Mouse (Mus musculus): ENCODE results near the gene Sptbn4. TPM values are rescaled to one million over a fixed set of nuclear protein-coding genes. Genes with fewer than 3 reads are reported as not detected.

Sptbn4 gene
- total RNA-seq, 2 experiments from 2014 or later, result 0.08 to 0.42 TPM

GRCm38 (mm10) chr7:27476098-27476635 lies 28.7 kb upstream of the Sptbn4 start:
- intact Hi-C loops (cut with DNase I), result loop anchor here (5.0 kb wide), 1 partner anchor 51 kb away; no protein-coding TSS in a partner anchor
- DNase-seq (ENCODE audit: low spot score), result no peak

GRCm38 (mm10) chr7:27475596-27475995 lies 28.1 kb upstream of the Sptbn4 start:
- intact Hi-C loops (cut with DNase I), result loop anchor here (5.0 kb wide), 1 partner anchor 52 kb away; no protein-coding TSS in a partner anchor
- no peak for DNase-seq (ENCODE audit: low spot score)

DNA sequence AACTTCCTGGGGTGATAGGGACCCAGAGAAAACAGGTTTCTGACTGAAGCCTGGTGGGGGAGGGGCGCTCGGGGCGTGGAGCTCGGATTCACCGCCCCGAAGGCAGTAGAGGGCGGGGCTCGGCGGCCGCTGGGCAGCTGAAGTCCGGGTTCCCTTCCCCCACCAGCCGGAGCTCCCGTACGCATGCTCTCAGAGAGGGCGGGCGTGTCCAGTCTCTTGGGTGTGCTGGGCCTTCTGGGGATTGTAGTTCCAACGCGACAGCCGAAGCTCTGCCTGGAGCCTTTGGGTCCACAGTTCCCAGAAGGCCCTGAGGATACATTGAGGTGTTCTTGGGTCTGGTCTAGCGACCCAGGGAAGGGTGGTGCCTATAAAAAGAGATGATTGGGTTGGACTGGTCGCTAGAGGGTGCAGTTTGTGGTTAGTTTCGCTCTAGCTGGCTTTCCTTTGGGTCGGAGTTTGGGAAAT lies 27.0 kb upstream of the Sptbn4 start:
- intact Hi-C loops (cut with DNase I), result no loop called here
- DNase-seq (ENCODE audit: low spot score), result peak; percentile 98

- intact Hi-C loops (cut with DNase I), result loop anchor here (2.0 kb wide), 1 partner anchor 25 kb away; no protein-coding TSS in a partner anchor
- no peak for DNase-seq (ENCODE audit: low spot score)
Observed at GRCm38 (mm10) chr7:27473835-27474489, 26.5 kb upstream of the Sptbn4 start.

- DNase-seq (ENCODE audit: low spot score), result peak; percentile 99
- intact Hi-C loops (cut with DNase I), result loop anchor here (2.0 kb wide), 1 partner anchor 24 kb away; no protein-coding TSS in a partner anchor
Observed at GRCm38 (mm10) chr7:27473156-27473834, 25.8 kb upstream of the Sptbn4 start, which contains the start of gene Sertad3. TSS of gene Sertad3 (plus strand) at chr7:27473768.

DNA sequence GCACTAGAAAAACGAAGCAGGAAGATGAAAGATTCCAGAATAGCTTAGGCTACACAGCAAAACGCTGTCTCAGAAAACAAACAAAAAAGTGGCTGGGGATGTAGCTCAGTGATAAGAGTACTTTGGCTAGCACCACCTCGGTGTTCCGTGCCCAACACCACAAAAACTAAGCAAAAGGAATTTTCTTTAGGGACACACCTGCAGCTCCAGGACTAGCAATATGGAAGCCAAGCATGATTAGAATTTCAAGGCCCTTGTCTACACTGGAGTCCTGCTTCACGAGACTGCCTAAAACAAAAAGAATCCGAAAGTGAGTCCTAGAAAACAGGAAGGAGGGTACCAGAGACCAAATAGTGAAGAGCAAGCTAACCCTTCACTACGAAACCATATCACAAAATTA lies 25.1 kb upstream of the Sptbn4 start:
- intact Hi-C loops (cut with DNase I), result loop anchor here (2.0 kb wide), 1 partner anchor 24 kb away; no protein-coding TSS in a partner anchor
- no peak for DNase-seq (ENCODE audit: low spot score)

DNA sequence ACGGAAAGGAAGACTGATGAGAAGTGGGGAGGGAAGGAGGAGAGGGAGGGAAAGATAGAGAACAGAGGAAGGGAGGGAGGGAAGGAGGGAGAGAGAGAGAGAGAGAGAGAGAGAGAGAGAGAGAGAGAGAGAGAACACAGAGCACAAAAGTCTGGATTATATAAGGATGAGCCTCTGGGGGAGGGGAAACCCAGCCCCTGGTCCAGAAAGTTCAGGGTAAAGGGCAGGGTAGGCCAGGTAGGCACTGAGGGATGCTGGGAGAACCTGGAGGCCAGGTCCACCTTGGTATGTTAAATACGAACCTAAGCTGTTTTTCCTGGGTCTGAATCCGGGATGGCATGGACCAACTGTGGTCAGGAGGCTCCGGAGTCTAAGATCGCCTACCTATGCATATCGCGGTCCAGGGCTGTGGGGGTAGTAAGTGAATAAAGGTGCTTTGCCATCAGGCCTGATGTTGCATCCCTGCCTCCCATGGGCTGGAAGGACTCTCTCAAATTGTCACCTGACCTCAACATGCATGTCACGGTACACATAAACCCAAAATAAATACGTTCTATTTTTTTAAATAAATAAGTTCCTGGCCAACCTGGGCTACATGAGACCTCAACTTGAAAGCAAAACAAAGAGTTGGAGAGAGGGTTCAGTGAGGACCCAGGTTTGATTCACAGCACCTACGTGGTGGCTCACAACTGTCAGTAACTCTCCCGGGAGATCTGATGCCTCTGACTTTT lies 24.1 kb upstream of the Sptbn4 start:
- intact Hi-C loops (cut with DNase I), result loop anchor here (2.0 kb wide), 1 partner anchor 23 kb away; no protein-coding TSS in a partner anchor
- no peak for DNase-seq (ENCODE audit: low spot score)

DNA sequence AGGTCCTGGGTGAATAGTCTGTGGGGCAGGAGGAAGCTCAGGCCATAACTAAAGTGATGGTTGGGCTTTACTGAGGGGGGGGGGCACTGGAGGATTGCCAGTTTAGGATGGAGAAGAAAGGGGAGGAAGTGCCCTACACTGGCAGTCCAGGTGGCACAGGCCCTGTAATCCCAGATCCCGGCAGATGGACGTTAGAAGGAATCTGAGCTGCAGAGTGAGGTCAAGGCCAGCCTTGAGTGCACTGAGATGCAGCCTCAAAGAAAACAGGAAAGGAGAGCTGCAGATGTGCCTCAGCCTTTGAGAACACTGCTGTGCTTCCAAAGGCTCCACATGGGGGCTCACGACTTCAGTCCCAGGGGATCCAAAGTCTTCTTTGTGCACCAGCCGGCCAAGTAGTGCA lies 20.2 kb upstream of the Sptbn4 start:
- DNase-seq (ENCODE audit: low spot score), result no peak
- intact Hi-C loops (cut with DNase I), result no loop called here

DNA sequence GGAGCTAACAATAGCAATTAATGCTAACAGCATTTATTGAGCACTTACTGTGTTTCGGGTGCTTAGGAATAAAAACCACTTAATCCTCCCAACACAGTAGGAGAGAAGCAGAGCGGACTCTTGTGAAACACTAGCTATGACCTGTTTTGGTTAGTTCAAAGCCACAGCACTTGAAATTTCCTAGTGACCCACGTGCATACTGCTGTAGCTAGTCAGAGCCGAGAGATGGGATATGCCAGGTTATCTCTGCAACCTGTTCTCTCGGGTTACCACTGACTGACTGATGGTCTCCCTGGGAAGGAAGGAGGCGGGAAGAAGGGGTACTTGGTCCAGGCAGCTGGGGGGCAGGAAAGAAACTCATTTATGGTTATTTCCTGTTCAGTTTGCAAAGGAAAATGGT lies 13.0 kb upstream of the Sptbn4 start:
- intact Hi-C loops (cut with DNase I), result no loop called here
- no peak for DNase-seq (ENCODE audit: low spot score)

DNA sequence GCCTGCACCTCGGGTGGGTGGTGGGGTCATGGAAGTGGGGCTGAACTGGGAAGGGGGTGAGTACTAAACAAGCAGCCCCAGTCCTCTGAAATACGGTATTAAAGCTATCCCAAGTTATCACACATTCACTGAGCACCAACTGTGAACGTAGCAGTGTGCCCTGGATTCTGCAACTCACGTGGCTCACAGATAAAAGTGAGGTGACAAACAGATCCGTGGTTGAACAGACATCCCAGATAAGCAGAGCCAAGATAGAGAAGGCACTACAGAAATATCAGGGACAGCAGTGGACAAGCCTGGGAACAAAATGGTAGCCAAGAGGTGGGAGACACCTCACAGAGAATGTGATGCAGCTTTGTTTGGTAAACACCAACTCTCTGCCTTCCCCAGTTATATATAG lies 12.2 kb upstream of the Sptbn4 start:
- intact Hi-C loops (cut with DNase I), result no loop called here
- no peak for DNase-seq (ENCODE audit: low spot score)

GRCm38 (mm10) chr7:27458614-27459013 lies 11.1 kb upstream of the Sptbn4 start:
- no peak for DNase-seq (ENCODE audit: low spot score)
- intact Hi-C loops (cut with DNase I), result no loop called here

- DNase-seq (ENCODE audit: low spot score), result no peak
Observed at GRCm38 (mm10) chr7:27455273-27455672, 7.8 kb upstream of the Sptbn4 start.

DNA sequence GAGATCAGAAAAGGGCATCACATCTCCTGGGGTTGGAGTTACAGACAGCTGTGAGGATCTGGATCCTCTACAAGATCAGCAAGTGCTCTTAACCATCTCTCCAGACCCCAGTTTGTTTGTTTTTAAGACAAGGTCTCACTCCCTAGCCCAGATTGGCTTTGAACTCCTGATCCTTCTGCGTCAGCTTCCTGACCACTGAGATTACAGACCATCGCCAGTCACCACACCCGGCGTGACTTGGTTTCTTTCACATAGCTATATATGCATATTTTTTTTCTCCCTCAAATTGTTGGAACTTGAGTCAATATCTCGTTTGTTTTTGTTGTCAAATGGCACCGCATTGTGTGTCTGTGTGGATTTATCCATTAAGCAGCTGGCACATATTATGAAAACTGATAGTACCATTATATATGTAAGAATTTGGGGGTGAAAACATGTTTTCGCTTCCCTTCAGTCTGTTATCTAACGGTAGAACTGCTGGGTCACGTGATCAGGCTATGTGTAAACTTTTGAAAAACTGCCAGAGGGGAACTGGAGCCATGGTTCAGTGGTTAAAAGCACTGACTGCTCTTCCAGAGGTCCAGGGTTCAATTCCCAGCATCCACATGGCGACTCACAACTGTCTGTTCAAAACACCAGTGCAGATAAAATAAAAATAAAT lies 7.1 kb upstream of the Sptbn4 start:
- no peak for DNase-seq (ENCODE audit: low spot score)
- intact Hi-C loops (cut with DNase I), result no loop called here

More at GRCm38 (mm10) chr7:27455273-27455672, 7.8 kb upstream of the Sptbn4 start:
- intact Hi-C loops (cut with DNase I), result no loop called here

DNA sequence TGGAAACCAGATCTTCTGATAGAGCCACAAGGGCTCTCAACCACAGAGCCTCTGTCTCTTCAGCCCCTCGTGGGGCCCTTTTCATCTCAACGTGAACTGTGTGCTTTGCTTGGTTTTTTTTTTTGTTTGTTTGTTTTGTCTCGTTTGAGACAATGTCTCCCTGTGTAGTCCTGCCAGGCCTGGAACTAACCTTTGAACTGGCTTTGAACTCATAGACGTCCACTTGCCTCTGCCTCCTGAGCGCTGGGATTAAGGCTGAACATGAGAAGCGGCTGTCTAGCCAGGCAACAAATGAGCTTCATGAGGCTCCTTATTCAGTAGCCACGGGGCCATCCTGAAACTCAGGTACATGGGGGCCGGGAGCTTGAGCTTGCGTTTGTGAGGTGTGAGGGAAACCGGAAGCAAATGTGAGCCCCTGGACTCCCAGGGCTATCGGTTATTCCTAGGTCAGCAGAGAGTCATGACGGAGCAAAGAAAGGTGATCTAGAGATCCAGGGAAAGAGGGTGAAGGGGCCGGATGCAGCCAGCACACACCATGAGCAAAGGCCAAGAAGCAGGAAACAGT lies 4.8 kb upstream of the Sptbn4 start:
- intact Hi-C loops (cut with DNase I), result no loop called here

DNA sequence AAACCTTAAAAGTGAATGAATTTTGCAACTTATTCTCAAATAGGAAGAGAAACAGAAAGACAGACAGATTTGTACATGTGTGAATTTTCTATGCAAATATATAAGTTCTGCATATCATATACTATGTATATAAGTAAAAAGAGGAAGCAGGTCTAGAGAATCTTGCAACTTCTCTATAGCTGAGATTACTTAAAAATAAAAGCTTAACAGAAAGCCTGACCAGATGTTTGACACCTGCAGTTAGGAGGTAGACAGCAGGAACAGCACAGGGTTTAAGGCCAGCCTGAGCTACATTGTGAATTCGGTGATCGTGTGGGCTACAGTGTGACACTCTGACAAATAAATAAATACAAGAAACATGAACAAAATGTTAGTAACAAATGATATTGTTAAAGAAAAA lies 3.9 kb upstream of the Sptbn4 start:
- no peak for DNase-seq (ENCODE audit: low spot score)
- intact Hi-C loops (cut with DNase I), result no loop called here

More for the DNA sequence above, 4.8 kb upstream of the Sptbn4 start:
- no peak for DNase-seq (ENCODE audit: low spot score)

GRCm38 (mm10) chr7:27449256-27449862 lies 1.9 kb upstream of the Sptbn4 start:
- DNase-seq (ENCODE audit: low spot score), result peak; percentile 37
- intact Hi-C loops (cut with DNase I), result loop anchor here (2.0 to 5.0 kb wide), 4 partner anchors 23 to 112 kb away; partner anchors contain the start of genes Ltbp4 and Sertad3

- intact Hi-C loops (cut with DNase I), result loop anchor here (2.0 to 5.0 kb wide), 4 partner anchors 24 to 111 kb away; partner anchors contain the start of genes Ltbp4 and Sertad3
- DNase-seq (ENCODE audit: low spot score), result no peak
Observed at GRCm38 (mm10) chr7:27448421-27449206, 1.1 kb upstream of the Sptbn4 start.
